Mouse (Mus musculus) MEL (cell line): ENCODE measurements around the gene Fam213a. TPM values are rescaled to one million over a fixed set of nuclear protein-coding genes. Genes with fewer than 3 reads are reported as not detected.

ENCODE experiments used
- DNase-seq: peaks from one replicate; pipeline ENCODE4 v3.0.0; 2011; ENCODE audit warnings: low read depth, low spot score
- H3K27ac ChIP-seq: 2 replicates; pipeline ENCODE4 v1.5.1; 2012; ENCODE audit warnings: low read depth, mild to moderate bottlenecking, control low read depth, low read length, moderate library complexity; ENCODE audit not compliant: control insufficient read depth
- H3K27me3 ChIP-seq, 2 experiments: fragments of 150-350 bp in 1 of 2; sonication (generic) in 1 of 2; 2 replicates each; pipeline ENCODE4 v1.6.1; 2012; ENCODE audit warnings: low read length in 2 of 2, mild to moderate bottlenecking in 2 of 2, improper control_type of control experiment in 1 of 2, moderate library complexity in 1 of 2; ENCODE audit not compliant: insufficient read depth in 2 of 2, control insufficient read depth in 1 of 2
- H3K36me3 ChIP-seq, 2 experiments: 2 replicates each; pipeline ENCODE4 v1.6.1; 2012 to 2014; ENCODE audit warnings: low read length in 2 of 2, improper control_type of control experiment in 1 of 2, inconsistent platforms in 1 of 2, mild to moderate bottlenecking in 1 of 2; ENCODE audit not compliant: insufficient read depth in 2 of 2, control insufficient read depth in 1 of 2
- H3K4me1 ChIP-seq, 2 experiments: fragments of 150-350 bp in 1 of 2; sonication (generic) in 1 of 2; 2 replicates each; pipeline ENCODE4 v1.6.1; 2012; ENCODE audit warnings: low read length in 2 of 2, improper control_type of control experiment in 1 of 2, mild to moderate bottlenecking in 1 of 2; ENCODE audit not compliant: insufficient read depth in 2 of 2, control insufficient read depth in 1 of 2
- H3K4me3 ChIP-seq, 2 experiments: fragments of 150-350 bp in 1 of 2; sonication (generic) in 1 of 2; 2 replicates each; pipeline ENCODE4 v1.5.1; 2012; ENCODE audit warnings: low read depth in 2 of 2, low read length in 2 of 2, mild to moderate bottlenecking in 2 of 2, moderate library complexity in 2 of 2, control low read depth in 1 of 2, improper control_type of control experiment in 1 of 2; ENCODE audit not compliant: control insufficient read depth in 1 of 2, insufficient read depth in 1 of 2
- H3K79me2 ChIP-seq: 2 replicates; pipeline ENCODE4 v1.6.1; 2012; ENCODE audit warnings: mild to moderate bottlenecking, low read length, moderate library complexity; ENCODE audit not compliant: control insufficient read depth, poor library complexity, insufficient read depth
- H3K9ac ChIP-seq: 2 replicates; pipeline ENCODE4 v1.6.1; 2012; ENCODE audit warnings: low read depth, mild to moderate bottlenecking, control low read depth, low read length, moderate library complexity; ENCODE audit not compliant: control insufficient read depth, poor library complexity, severe bottlenecking
- H3K9me3 ChIP-seq: fragments of 150-350 bp; sonication (generic); replicated peaks from 2 replicates; pipeline ENCODE4 v1.6.1; 2012; ENCODE audit warnings: mild to moderate bottlenecking, low read length, improper control_type of control experiment, moderate library complexity; ENCODE audit not compliant: insufficient read depth
- CTCF ChIP-seq, 3 experiments: IDR thresholded peaks in 2 of 3; conservative IDR thresholded peaks in 1 of 3; 2 replicates each; pipeline ENCODE4 v1.5.1; 2011 to 2012; ENCODE audit warnings: low read length in 3 of 3, low read depth in 2 of 3, mild to moderate bottlenecking in 2 of 3, improper control_type of control experiment in 1 of 3, inconsistent platforms in 1 of 3, mixed read lengths in 1 of 3, moderate library complexity in 1 of 3; ENCODE audit not compliant: control insufficient read depth in 1 of 3, insufficient read depth in 1 of 3, poor library complexity in 1 of 3, severe bottlenecking in 1 of 3
- ETS1 ChIP-seq: IDR thresholded peaks from 2 replicates; pipeline ENCODE4 v1.6.1; 2012; ENCODE audit warnings: low read depth, mild to moderate bottlenecking, inconsistent platforms, low read length, improper control_type of control experiment, moderate library complexity
- GABPA ChIP-seq: IDR thresholded peaks from 2 replicates; pipeline ENCODE4 v1.6.1; 2012; ENCODE audit warnings: low read depth, mild to moderate bottlenecking, inconsistent platforms, low read length, improper control_type of control experiment, moderate library complexity
- GATA1 ChIP-seq: IDR thresholded peaks from 2 replicates; pipeline ENCODE4 v1.6.1; 2011; ENCODE audit warnings: low read depth, low read length, improper control_type of control experiment
- HCFC1 ChIP-seq: IDR thresholded peaks from 2 replicates; pipeline ENCODE4 v1.6.1; 2012; ENCODE audit warnings: low read depth, mild to moderate bottlenecking, inconsistent platforms, low read length, improper control_type of control experiment, moderate library complexity
- KAT2A ChIP-seq: conservative IDR thresholded peaks from 2 replicates; pipeline ENCODE4 v1.6.1; 2012; ENCODE audit warnings: low read depth, low read length, improper control_type of control experiment, inconsistent platforms
- MAFK ChIP-seq: IDR thresholded peaks from 2 replicates; pipeline ENCODE4 v1.6.1; 2011; ENCODE audit warnings: low read depth, mild to moderate bottlenecking, low read length, improper control_type of control experiment, borderline replicate concordance
- MYB ChIP-seq: IDR thresholded peaks from 2 replicates; pipeline ENCODE4 v1.6.1; 2011; ENCODE audit warnings: mild to moderate bottlenecking, low read depth, low read length, improper control_type of control experiment
- MYC ChIP-seq: IDR thresholded peaks from 2 replicates; pipeline ENCODE4 v1.6.1; 2011; ENCODE audit warnings: low read depth, mild to moderate bottlenecking, low read length, improper control_type of control experiment, moderate library complexity
- NRF1 ChIP-seq: IDR thresholded peaks from 2 replicates; pipeline ENCODE4 v1.6.1; 2014; ENCODE audit warnings: low read depth, mild to moderate bottlenecking, inconsistent platforms, low read length, improper control_type of control experiment, moderate library complexity; ENCODE audit not compliant: poor library complexity, insufficient read depth, severe bottlenecking
- POLR2AphosphoS2 ChIP-seq: IDR thresholded peaks from 2 replicates; pipeline ENCODE4 v1.6.1; 2011; ENCODE audit warnings: low read length, improper control_type of control experiment
- SIN3A ChIP-seq: IDR thresholded peaks from 2 replicates; pipeline ENCODE4 v1.6.1; 2012; ENCODE audit warnings: low read length, improper control_type of control experiment, inconsistent platforms
- SMC3 ChIP-seq: IDR thresholded peaks from 2 replicates; pipeline ENCODE4 v1.6.1; 2011; ENCODE audit warnings: low read depth, low read length, improper control_type of control experiment
- TAL1 ChIP-seq: IDR thresholded peaks from 2 replicates; pipeline ENCODE4 v1.6.1; 2012; ENCODE audit warnings: mild to moderate bottlenecking, inconsistent platforms, low read length, moderate library complexity, mixed read lengths
- TBP ChIP-seq: IDR thresholded peaks from 2 replicates; pipeline ENCODE4 v1.8.0; 2011; ENCODE audit warnings: low read depth, low read length, improper control_type of control experiment
- TCF12 ChIP-seq: IDR thresholded peaks from 2 replicates; pipeline ENCODE4 v1.6.1; 2014; ENCODE audit warnings: low read depth, mild to moderate bottlenecking, inconsistent platforms, low read length, improper control_type of control experiment, moderate library complexity
- UBTF ChIP-seq: IDR thresholded peaks from 2 replicates; pipeline ENCODE4 v1.6.1; 2012; ENCODE audit warnings: low read depth, mild to moderate bottlenecking, inconsistent platforms, low read length, improper control_type of control experiment, moderate library complexity, borderline replicate concordance; ENCODE audit not compliant: insufficient read depth
- USF2 ChIP-seq, 2 experiments: IDR thresholded peaks; 2 replicates each; pipeline ENCODE4 v1.6.1; 2011 to 2012; ENCODE audit warnings: improper control_type of control experiment in 2 of 2, low read length in 2 of 2, borderline replicate concordance in 1 of 2, inconsistent platforms in 1 of 2, low read depth in 1 of 2, mild to moderate bottlenecking in 1 of 2; ENCODE audit not compliant: insufficient read depth in 1 of 2
- ZC3H11A ChIP-seq: IDR thresholded peaks from 2 replicates; pipeline ENCODE4 v1.6.1; 2012; ENCODE audit warnings: low read depth, mild to moderate bottlenecking, inconsistent platforms, low read length, improper control_type of control experiment
- ZMIZ1 ChIP-seq: IDR thresholded peaks from 2 replicates; pipeline ENCODE4 v1.6.1; 2012; ENCODE audit warnings: low read depth, mild to moderate bottlenecking, inconsistent platforms, low read length, improper control_type of control experiment, moderate library complexity
- polyA plus RNA-seq, 2 experiments: library from polyadenylated mRNA; stranded (reverse) in 1 of 2; unstranded in 1 of 2; fragments of >175 nt in 1 of 2; fragments of >200 nt in 1 of 2; gene quantifications; 2 replicates each; pipeline versions ENCODE4 v1.2.1 to v1.2.4; 2012; ENCODE audit warnings: low replicate concordance in 2 of 2, low read depth in 1 of 2; ENCODE audit not compliant: insufficient read length in 2 of 2, insufficient read depth in 1 of 2, missing spikeins in 1 of 2
- total RNA-seq: library from RNA; depleted of rRNA; stranded (reverse); fragments of 300-350 nt; gene quantifications from 2 replicates; pipeline ENCODE4 v1.2.3, GENCODE M21; 2012

Gene Fam213a
- total and polyA plus RNA-seq, 3 experiments: 19.2 to 28.5 TPM; not detected in 1

DNA sequence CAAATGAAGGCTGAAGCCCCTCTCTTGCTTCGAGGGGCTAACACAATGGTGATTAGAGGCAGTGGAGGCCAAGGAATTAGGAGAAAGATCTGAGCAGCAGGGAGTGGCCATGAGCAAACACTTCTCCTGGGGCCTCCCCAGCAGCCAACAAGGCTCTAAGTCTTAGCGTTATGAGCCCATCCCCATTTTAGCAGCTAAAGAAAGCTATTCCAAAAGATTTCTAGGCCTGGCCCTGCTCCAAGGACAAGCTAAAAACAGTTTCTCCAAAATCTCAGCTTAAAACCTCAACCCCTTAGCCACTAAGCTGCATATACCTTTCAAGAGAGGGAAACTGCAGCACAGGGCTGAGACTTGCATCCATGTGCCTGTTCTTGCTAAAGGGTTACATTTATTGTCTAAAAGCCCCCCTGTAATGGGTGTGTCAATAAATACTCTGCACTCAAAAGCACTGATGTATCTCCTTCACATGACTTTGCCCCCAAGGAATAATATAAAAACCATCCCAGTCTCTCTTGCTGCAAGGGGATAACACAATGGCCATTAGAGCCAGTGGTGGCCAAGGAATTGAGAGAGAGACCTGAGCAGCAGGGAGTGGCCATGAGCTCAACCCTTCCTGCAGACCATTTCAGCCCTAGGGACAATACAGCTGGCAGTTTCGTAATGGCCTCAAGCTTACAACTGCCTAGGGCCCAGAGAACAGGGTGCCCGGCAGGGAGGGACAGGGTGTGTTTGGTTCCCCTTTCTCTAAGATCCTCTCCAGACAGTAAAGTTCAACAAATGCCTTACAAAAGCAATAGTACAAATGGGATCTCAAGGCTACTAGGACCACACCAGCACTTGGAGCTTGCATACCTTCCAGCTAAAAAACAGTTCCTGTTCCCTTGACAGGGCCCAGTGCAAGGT lies 55.3 kb downstream of the Fam213a start:
- Histone ChIP-seq H3K36me3 (peaks cover 0 to 30% of the 10 kb centered on the region in 2 experiments; a peak in 2 of 4 replicates), H3K27ac (peak overlapping the region; percentile 16; the same call in 1 of the 2 replicates), H3K9ac (peak overlapping the region; percentile 15; the same call in 1 of the 2 replicates), H3K79me2 (peaks cover 11% of the 10 kb centered on the region; the same call in 1 of the 2 replicates), H3K4me3 (0 out of 4 replicates have a peak overlapping the region, but pooled peaks of 1 of the 2 experiments have one; percentile 4), H3K27me3 (no peaks in the 10 kb centered on the region), H3K4me1 (peaks cover 12 to 36% of the 10 kb centered on the region in 2 experiments), H3K9me3 (no peaks in the 10 kb centered on the region)
- TF ChIP-seq USF2 (IDR thresholded peaks at IDR 0.05; ENCODE audit: borderline replicate concordance in 1 of 2, insufficient read depth in 1 of 2, low read depth in 1 of 2, low read length in 2 of 2) (no peak), ETS1 (no peak), ZC3H11A (no peak), SMC3 (no peak), KAT2A (no peak), TAL1 (no peak), CTCF (IDR thresholded peaks at IDR 0.05 in 2 of 3, conservative IDR thresholded peaks at IDR 0.05 in 1 of 3; ENCODE audit: control insufficient read depth in 1 of 3, insufficient read depth in 1 of 3, low read depth in 2 of 3, low read length in 3 of 3, poor library complexity in 1 of 3, severe bottlenecking in 1 of 3) (no peak), ZMIZ1 (no peak), MYB (no peak), POLR2AphosphoS2 (no peak), NRF1 (no peak), MAFK (no peak), GABPA (no peak), MYC (no peak), UBTF (no peak), HCFC1 (no peak), TCF12 (no peak), GATA1 (no peak), TBP (no peak), SIN3A (no peak)
- peak; percentile 66 for DNase-seq
